ENCODE assay signal across 11 mouse cellular contexts in the genomic region with DNA sequence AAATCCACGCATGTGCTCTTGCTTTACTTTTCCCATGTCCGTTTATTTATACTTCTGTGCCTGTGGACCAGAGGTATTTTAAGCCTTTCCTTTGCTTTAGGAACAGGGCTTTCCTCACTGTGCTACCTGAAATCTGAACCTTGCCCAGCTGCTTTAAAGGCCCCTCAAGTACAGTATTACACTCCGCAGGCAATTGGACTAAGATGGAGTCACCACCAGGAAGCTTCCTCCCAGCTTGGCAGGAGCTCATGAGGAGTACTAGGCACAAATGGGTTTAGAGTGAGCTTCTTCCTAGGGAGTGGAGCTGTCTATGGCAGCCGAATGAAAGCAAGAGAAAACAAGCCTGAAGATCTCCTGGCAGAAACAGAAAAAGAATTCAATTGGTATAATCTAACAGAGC. TPM values are rescaled to one million over a fixed set of nuclear protein-coding genes. Genes with fewer than 3 reads are reported as not detected.
DNase-seq lines count a peak whose midpoint lies in the region; ATAC-seq and TF ChIP-seq lines count a peak whose summit lies in the region.
"Had no signal": no experiment of that assay in that cellular context is flagged by ENCODE, and none has a peak within 500 bp of the region (broad histone marks: within the 10 kb centered on the region; RNA-seq: fewer than 3 reads in every experiment).

No protein-coding gene starts in this region.

- no peak for DNase-seq in heart, postnatal 25 days (ENCODE audit: low spot score)
- peak; percentile 64 for DNase-seq in brain, adult 2 months (ENCODE audit: low read depth, low spot score)
- peak; percentile 29 for DNase-seq in embryonic facial prominence, embryonic 14.5 days (ENCODE audit: low spot score)
- DNase-seq in limb, embryonic 14.5 days (ENCODE audit: low spot score) = no peak
- no peak for DNase-seq in T-cell, adult 2 months (ENCODE audit: low spot score)
- DNase-seq in kidney, adult 9 months = no peak
- no peak for DNase-seq in embryo, embryonic 9.5 days (ENCODE audit: extremely low spot score)
- DNase-seq: gastrocnemius, postnatal 14 days; liver had no signal

- TF ChIP-seq POLR2A in limb, embryonic 14.5 days (IDR thresholded peaks at IDR 0.05; ENCODE audit: borderline replicate concordance, extremely low read depth, insufficient read depth, insufficient read length) = no peak

- H3K36me3 ChIP-seq in heart, embryonic 13.5 days = no peaks in the 10 kb centered on the region
- no peaks in the 10 kb centered on the region for H3K36me3 ChIP-seq in embryonic facial prominence, embryonic 14.5 days (ENCODE audit: control insufficient read depth, insufficient read depth, low read length)
- H3K36me3 ChIP-seq in limb, embryonic 14.5 days (ENCODE audit: control insufficient read depth, insufficient read depth, low read length) = no peaks in the 10 kb centered on the region

- no peak overlapping the region for H3K27ac ChIP-seq in heart, embryonic 13.5 days (replicated peaks)
- no peak overlapping the region for H3K27ac ChIP-seq in embryonic facial prominence, embryonic 14.5 days (replicated peaks; ENCODE audit: low read depth, low read length)
- H3K27ac ChIP-seq in limb, embryonic 14.5 days (replicated peaks; ENCODE audit: low read depth, low read length) = no peak overlapping the region

- H3K9ac ChIP-seq in heart, embryonic 13.5 days = no peak overlapping the region
- H3K9ac ChIP-seq in embryonic facial prominence, embryonic 14.5 days (ENCODE audit: low read depth, low read length) = peak overlapping the region; percentile 59; the same call in 1 of the 2 replicates
- H3K9ac ChIP-seq in limb, embryonic 14.5 days (ENCODE audit: low read depth, low read length, severe bottlenecking) = no peak overlapping the region

- peaks cover 30% of the 10 kb centered on the region for H3K27me3 ChIP-seq in heart, embryonic 13.5 days (replicated peaks)
- peaks cover 11% of the 10 kb centered on the region for H3K27me3 ChIP-seq in embryonic facial prominence, embryonic 14.5 days (replicated peaks; ENCODE audit: control insufficient read depth, insufficient read depth, low read length)
- 0 out of 2 replicates have a peak, but pooled peaks cover 4% of the 10 kb centered on the region for H3K27me3 ChIP-seq in limb, embryonic 14.5 days (ENCODE audit: control insufficient read depth, insufficient read depth, low read length)

- H3K4me2 ChIP-seq in heart, embryonic 13.5 days = peak overlapping the region; percentile 76
- H3K4me2 ChIP-seq in embryonic facial prominence, embryonic 14.5 days (ENCODE audit: low read depth, low read length) = peak overlapping the region; percentile 64
- H3K4me2 ChIP-seq in limb, embryonic 14.5 days (replicated peaks; ENCODE audit: low read depth, low read length, severe bottlenecking) = peak overlapping the region; percentile 54

- intact Hi-C loops in heart, postnatal 25 days (cut with DNase I) = no loop called here

- WGBS in heart, embryonic 13.5 days = 39% methylated on average over 4 of the region's 4 CpGs
- 32% methylated on average over 4 of the region's 4 CpGs for WGBS in embryonic facial prominence, embryonic 14.5 days
- WGBS in limb, embryonic 14.5 days = 39% methylated on average over 4 of the region's 4 CpGs

- peak overlapping the region; percentile 54; the same call in 1 of the 2 replicates for H3K4me3 ChIP-seq in heart, embryonic 13.5 days
- H3K4me3 ChIP-seq in embryonic facial prominence, embryonic 14.5 days (ENCODE audit: low read depth, low read length) = peak overlapping the region; percentile 46
- H3K4me3 ChIP-seq in limb, embryonic 14.5 days (replicated peaks; ENCODE audit: low read length) = peak overlapping the region; percentile 43

- peaks cover 4% of the 10 kb centered on the region; the same call in 1 of the 2 replicates for H3K4me1 ChIP-seq in heart, embryonic 13.5 days
- H3K4me1 ChIP-seq in embryonic facial prominence, embryonic 14.5 days (ENCODE audit: control insufficient read depth, insufficient read depth, low read length) = no peaks in the 10 kb centered on the region
- no peaks in the 10 kb centered on the region for H3K4me1 ChIP-seq in limb, embryonic 14.5 days (ENCODE audit: control insufficient read depth, insufficient read depth, low read length)

- ATAC-seq in heart, embryonic 13.5 days (ENCODE audit: extremely low read depth, insufficient number of reproducible peaks, low FRiP score, low TSS enrichment) = no peak
- peak; percentile 56; the same call in 1 of the 2 replicates for ATAC-seq in embryonic facial prominence, embryonic 14.5 days (ENCODE audit: low read depth)
- no peak for ATAC-seq in limb, embryonic 14.5 days (ENCODE audit: low FRiP score, low read depth)

- no peaks in the 10 kb centered on the region for H3K9me3 ChIP-seq in heart, embryonic 13.5 days
- no peaks in the 10 kb centered on the region for H3K9me3 ChIP-seq in embryonic facial prominence, embryonic 14.5 days (ENCODE audit: control insufficient read depth, low read length)
- no peaks in the 10 kb centered on the region for H3K9me3 ChIP-seq in limb, embryonic 14.5 days (ENCODE audit: control insufficient read depth, low read length)

RNA-seq across cellular contexts. Expression of gene Tmem35a, which starts 2.2 kb away (rescaled TPM):
- 9.6 and 12.0 TPM in 2 replicates for polyA plus RNA-seq in heart, embryonic 13.5 days (2015; fragmentation: Nextera tagmentation; extraction: Ambion mirVana)
- 1 to 10 TPM; 6.3 to 8.1 TPM for total RNA-seq in heart, postnatal 25 days (2021)
- 8.6 and 9.0 TPM in 2 replicates for polyA plus RNA-seq in embryonic facial prominence, embryonic 14.5 days (2014; fragmentation: Nextera tagmentation; extraction: Ambion mirVana)
- 9.2 and 9.8 TPM in 2 replicates for polyA plus RNA-seq in limb, embryonic 14.5 days (2012; rRNA removed)
- 7.4 and 9.6 TPM in 2 replicates for polyA plus RNA-seq in limb, embryonic 14.5 days (2014; fragmentation: Nextera tagmentation; extraction: Ambion mirVana)
- total RNA-seq: neutrophil, adult 5-6 weeks had no signal

RNA-seq across cellular contexts. Expression of gene Cenpi, which starts 10.7 kb away (rescaled TPM):
- polyA plus RNA-seq in heart, embryonic 13.5 days (2015; fragmentation: Nextera tagmentation; extraction: Ambion mirVana) = 25.8 and 29.8 TPM in 2 replicates
- total RNA-seq in heart, postnatal 25 days (2021) = under 1 TPM; 0.48 to 0.55 TPM
- 27.1 and 30.4 TPM in 2 replicates for polyA plus RNA-seq in embryonic facial prominence, embryonic 14.5 days (2014; fragmentation: Nextera tagmentation; extraction: Ambion mirVana)
- 17.2 and 18.6 TPM in 2 replicates for polyA plus RNA-seq in limb, embryonic 14.5 days (2012; rRNA removed)
- polyA plus RNA-seq in limb, embryonic 14.5 days (2014; fragmentation: Nextera tagmentation; extraction: Ambion mirVana) = 29.4 and 31.9 TPM in 2 replicates

RNA-seq across cellular contexts. Expression of gene Trmt2b, which starts 20.4 kb away (rescaled TPM):
- 34.2 and 36.8 TPM in 2 replicates for polyA plus RNA-seq in heart, embryonic 13.5 days (2015; fragmentation: Nextera tagmentation; extraction: Ambion mirVana)
- total RNA-seq in heart, postnatal 25 days (2021) = 10 to 100 TPM; 43.7 to 55.0 TPM
- polyA plus RNA-seq in embryonic facial prominence, embryonic 14.5 days (2014; fragmentation: Nextera tagmentation; extraction: Ambion mirVana) = 18.9 and 19.0 TPM in 2 replicates
- 11.2 and 11.3 TPM in 2 replicates for polyA plus RNA-seq in limb, embryonic 14.5 days (2012; rRNA removed)
- polyA plus RNA-seq in limb, embryonic 14.5 days (2014; fragmentation: Nextera tagmentation; extraction: Ambion mirVana) = 16.3 and 18.2 TPM in 2 replicates

Comparison
In these comparisons a context has a peak if more than half of its experiments do, and no peak if none do; other contexts are left out.
1. DNase-seq: peak in brain, adult 2 months (single experiment) and embryonic facial prominence, embryonic 14.5 days (single experiment); none in heart, postnatal 25 days (single experiment), limb, embryonic 14.5 days (single experiment), T-cell, adult 2 months (single experiment), kidney, adult 9 months (single experiment) and embryo, embryonic 9.5 days (single experiment).
2. Peak in every context shown above with its lines, with median percentiles within 50 percentile points of each other: H3K4me2 ChIP-seq and H3K4me3 ChIP-seq.